In the genomic region with DNA sequence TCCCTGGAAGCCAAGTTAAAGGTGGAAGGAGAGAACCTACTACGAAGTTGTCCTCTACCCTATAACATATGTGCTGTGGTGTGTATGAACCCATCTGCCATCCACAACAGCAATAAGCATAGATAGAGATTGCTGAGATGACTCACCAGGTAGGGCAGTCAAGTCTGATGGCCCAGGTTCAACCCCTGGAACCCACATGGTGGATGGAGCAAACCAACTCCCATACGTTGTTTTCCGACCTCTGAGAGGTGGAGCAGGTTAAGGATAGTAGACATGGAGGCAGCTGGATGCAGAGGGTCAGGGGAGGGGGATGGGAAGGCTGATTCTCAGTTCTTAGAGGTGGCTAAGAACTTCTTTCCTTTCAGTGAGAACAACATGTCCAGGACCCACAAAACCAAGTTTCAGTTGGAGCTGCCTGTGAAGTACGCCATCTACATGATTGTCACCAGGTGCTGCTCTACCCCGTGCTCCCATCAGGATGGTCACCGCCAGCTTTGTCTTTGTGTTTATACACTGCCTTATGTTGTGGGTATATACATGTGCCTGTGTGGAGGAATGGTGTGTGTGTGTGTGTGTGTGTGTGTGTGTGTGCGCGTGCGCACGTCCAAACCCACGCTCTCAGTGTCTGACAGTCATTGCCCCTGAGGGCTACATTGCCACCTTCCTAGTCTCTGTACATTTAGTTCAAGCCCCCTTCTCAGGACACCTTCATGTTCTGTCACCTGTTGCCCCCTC, we compare ENCODE assay signal across 23 mouse cellular contexts. TPM values are rescaled to one million over a fixed set of nuclear protein-coding genes. Genes with fewer than 3 reads are reported as not detected.
"Had no signal": no experiment of that assay in that cellular context is flagged by ENCODE, and none has a peak within 500 bp of the region (broad histone marks: within the 10 kb centered on the region; RNA-seq: fewer than 3 reads in every experiment).

No protein-coding gene starts in this region.

- H3K4me3 ChIP-seq: liver, embryonic 13.5 days; liver, embryonic 15.5 days; lung, embryonic 15.5 days; midbrain, embryonic 13.5 days; midbrain, embryonic 15.5 days; neural tube, embryonic 12.5 days; stomach, embryonic 15.5 days had no signal

- H3K4me1 ChIP-seq: liver, embryonic 13.5 days; liver, embryonic 15.5 days; lung, embryonic 15.5 days; megakaryocyte, embryonic 14.5 days; midbrain, embryonic 13.5 days; midbrain, embryonic 15.5 days; neural tube, embryonic 12.5 days; stomach, embryonic 15.5 days had no signal

- H3K27ac ChIP-seq: liver, embryonic 13.5 days; liver, embryonic 15.5 days; lung, embryonic 15.5 days; macrophage; midbrain, embryonic 13.5 days; midbrain, embryonic 15.5 days; neural tube, embryonic 12.5 days; stomach, embryonic 15.5 days; stomach, postnatal 0 days had no signal

- H3K4me2 ChIP-seq: liver, embryonic 13.5 days; liver, embryonic 15.5 days; lung, embryonic 15.5 days; midbrain, embryonic 11.5 days; midbrain, embryonic 13.5 days; midbrain, embryonic 15.5 days; neural tube, embryonic 12.5 days; stomach, embryonic 15.5 days had no signal

- ATAC-seq: liver, postnatal 0 days; lung, postnatal 0 days; midbrain, embryonic 13.5 days; midbrain, embryonic 15.5 days had no signal

- H3K27me3 ChIP-seq: liver, embryonic 13.5 days; liver, embryonic 15.5 days; lung, embryonic 15.5 days; midbrain, embryonic 13.5 days; midbrain, embryonic 15.5 days; neural tube, embryonic 12.5 days; stomach, embryonic 15.5 days had no signal

- H3K36me3 ChIP-seq: liver, embryonic 13.5 days; liver, embryonic 15.5 days; lung, embryonic 15.5 days; midbrain, embryonic 13.5 days; midbrain, embryonic 15.5 days; neural tube, embryonic 12.5 days; stomach, embryonic 15.5 days had no signal

- H3K9ac ChIP-seq: liver, embryonic 13.5 days; liver, embryonic 15.5 days; liver, postnatal 0 days; lung, embryonic 15.5 days; midbrain, embryonic 13.5 days; midbrain, embryonic 15.5 days; neural tube, embryonic 12.5 days; stomach, embryonic 15.5 days had no signal

- H3K9me3 ChIP-seq: liver, embryonic 13.5 days; liver, embryonic 15.5 days; lung, embryonic 15.5 days; megakaryocyte, embryonic 14.5 days; midbrain, embryonic 13.5 days; midbrain, embryonic 15.5 days; neural tube, embryonic 12.5 days; stomach, embryonic 15.5 days had no signal

- DNase-seq: liver, embryonic 13.5 days; liver, postnatal 0 days; lung, adult 2 months; lung, postnatal 36 days; right cerebral cortex, postnatal 14 days; thymus, adult 2 months; thymus, postnatal 25 days; thymus, postnatal 4 days had no signal

RNA-seq across cellular contexts. Expression of a gene that starts 14.8 kb away (rescaled TPM):
- total RNA-seq: midbrain, postnatal 0 days had no signal
- polyA plus RNA-seq: midbrain, postnatal 0 days; neural tube, embryonic 12.5 days had no signal

RNA-seq across cellular contexts. Expression of a gene that starts 39.6 kb away (rescaled TPM):
- total RNA-seq: midbrain, postnatal 0 days had no signal
- polyA plus RNA-seq: liver, embryonic 13.5 days; midbrain, embryonic 11.5 days; midbrain, embryonic 13.5 days; midbrain, embryonic 15.5 days; midbrain, postnatal 0 days; neural tube, embryonic 12.5 days; neural tube, embryonic 14.5 days; stomach, embryonic 15.5 days; stomach, postnatal 0 days had no signal

RNA-seq across cellular contexts. Expression of a gene that starts 52.1 kb away (rescaled TPM):
- total RNA-seq: megakaryocyte progenitor cell, adult 5-6 weeks; midbrain, postnatal 0 days had no signal
- polyA plus RNA-seq: liver, embryonic 13.5 days; lung, embryonic 15.5 days; lung, postnatal 0 days; midbrain, embryonic 11.5 days; midbrain, embryonic 13.5 days; midbrain, embryonic 15.5 days; midbrain, postnatal 0 days; neural tube, embryonic 12.5 days; neural tube, embryonic 14.5 days; stomach, embryonic 15.5 days; stomach, postnatal 0 days; testis, adult 2 months had no signal
